Mouse (Mus musculus) C2C12 (cell line): ENCODE data around the gene Lrrc25. TPM values are rescaled to one million over a fixed set of nuclear protein-coding genes. Genes with fewer than 3 reads are reported as not detected.

Experiments used
- H3K27me3 ChIP-seq: one replicate; pipeline ENCODE4 v1.6.1; 2011; ENCODE audit not compliant: control insufficient read depth, insufficient read depth, insufficient read length
- H3K36me3 ChIP-seq: one replicate; pipeline ENCODE4 v1.6.1; 2011; ENCODE audit not compliant: control insufficient read depth, insufficient read depth
- H3K4me3 ChIP-seq: one replicate; pipeline ENCODE4 v1.5.1; 2011; ENCODE audit warnings: mild to moderate bottlenecking, control low read depth; ENCODE audit not compliant: poor library complexity, insufficient read depth, severe bottlenecking
- H3K79me2 ChIP-seq: one replicate; pipeline ENCODE4 v1.6.1; 2011; ENCODE audit not compliant: control insufficient read depth, insufficient read depth
- H3K79me3 ChIP-seq: one replicate; pipeline ENCODE4 v1.6.1; 2011; ENCODE audit warnings: low read depth, control low read depth
- H3ac ChIP-seq: one replicate; pipeline ENCODE3; 2011; ENCODE audit warnings: low read depth; ENCODE audit not compliant: control insufficient read depth, insufficient read length
- CEBPB ChIP-seq: IDR thresholded peaks from one replicate; pipeline ENCODE4 v1.6.1; 2011; ENCODE audit warnings: low read depth, mild to moderate bottlenecking, control low read depth, moderate library complexity
- CTCF ChIP-seq: IDR thresholded peaks from one replicate; pipeline ENCODE4 v1.5.1; 2011; ENCODE audit not compliant: control insufficient read depth, insufficient read depth, insufficient read length
- FOSL1 ChIP-seq: IDR thresholded peaks from one replicate; pipeline ENCODE4 v1.8.0; 2011; ENCODE audit warnings: mild to moderate bottlenecking, low read length; ENCODE audit not compliant: poor library complexity, insufficient read depth, severe bottlenecking
- MAX ChIP-seq: IDR thresholded peaks from one replicate; pipeline ENCODE4 v1.6.1; 2011; ENCODE audit warnings: mild to moderate bottlenecking, control low read depth
- MYOD1 ChIP-seq: IDR thresholded peaks from one replicate; pipeline ENCODE4 v1.6.1; 2011; ENCODE audit warnings: low read depth; ENCODE audit not compliant: control insufficient read depth, insufficient read length
- MYOG ChIP-seq: IDR thresholded peaks from one replicate; pipeline ENCODE4 v1.6.1; 2011; ENCODE audit not compliant: control insufficient read depth, insufficient read length; ENCODE audit errors: extremely low read depth
- USF1 ChIP-seq: IDR thresholded peaks from one replicate; pipeline ENCODE4 v1.6.1; 2011; ENCODE audit warnings: low read depth, mild to moderate bottlenecking, control low read depth, moderate library complexity
- polyA plus RNA-seq: library from polyadenylated mRNA; unstranded; fragments of >200 nt; fragmentation: generic; extraction: Trizol; gene quantifications from one replicate; pipeline ENCODE4 v1.2.1, GENCODE M21; 2012; ENCODE audit warnings: missing spikeins

Gene Lrrc25
- polyA plus RNA-seq, 1 experiment: not detected

- H3K36me3 ChIP-seq: peaks cover 19% of the 10 kb centered on the region
- no peak overlapping the region for H3ac ChIP-seq
- TF ChIP-seq MYOG (no peak), MYOD1 (no peak), FOSL1 (no peak), CTCF (no peak), USF1 (no peak), CEBPB (no peak), MAX (no peak)
- H3K79me2 ChIP-seq: no peaks in the 10 kb centered on the region
- no peaks in the 10 kb centered on the region for H3K27me3 ChIP-seq
- no peak overlapping the region for H3K4me3 ChIP-seq
- H3K79me3 ChIP-seq: no peaks in the 10 kb centered on the region
Observed at GRCm38 (mm10) chr8:70646369-70646768, 30.4 kb downstream of the Lrrc25 start.

DNA sequence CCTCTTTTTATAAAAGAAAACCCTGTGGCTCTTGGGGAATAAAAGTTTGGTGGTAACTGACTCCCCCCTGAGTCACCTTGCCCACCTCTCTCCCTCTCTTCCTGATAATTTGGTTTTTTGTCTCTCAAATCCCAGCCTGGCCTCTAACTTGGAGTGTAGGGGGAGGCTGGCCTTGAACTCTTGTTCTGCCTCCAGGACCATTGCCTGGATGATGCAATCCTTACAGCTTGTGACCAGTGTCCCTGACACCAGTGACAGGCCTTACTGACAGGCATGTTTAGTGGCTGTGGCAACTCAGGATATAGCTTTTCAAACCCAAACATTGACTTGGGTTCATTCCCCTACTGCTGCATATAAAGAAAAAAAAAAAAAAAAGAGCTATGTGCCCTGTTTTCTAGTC, 30.8 kb downstream of the Lrrc25 start:
- Histone ChIP-seq H3K79me2 (no peaks in the 10 kb centered on the region), H3ac (no peak overlapping the region), H3K79me3 (no peaks in the 10 kb centered on the region), H3K27me3 (no peaks in the 10 kb centered on the region), H3K4me3 (no peak overlapping the region), H3K36me3 (peaks cover 22% of the 10 kb centered on the region)
- TF ChIP-seq CEBPB (peak; percentile 64), CTCF (no peak)

DNA sequence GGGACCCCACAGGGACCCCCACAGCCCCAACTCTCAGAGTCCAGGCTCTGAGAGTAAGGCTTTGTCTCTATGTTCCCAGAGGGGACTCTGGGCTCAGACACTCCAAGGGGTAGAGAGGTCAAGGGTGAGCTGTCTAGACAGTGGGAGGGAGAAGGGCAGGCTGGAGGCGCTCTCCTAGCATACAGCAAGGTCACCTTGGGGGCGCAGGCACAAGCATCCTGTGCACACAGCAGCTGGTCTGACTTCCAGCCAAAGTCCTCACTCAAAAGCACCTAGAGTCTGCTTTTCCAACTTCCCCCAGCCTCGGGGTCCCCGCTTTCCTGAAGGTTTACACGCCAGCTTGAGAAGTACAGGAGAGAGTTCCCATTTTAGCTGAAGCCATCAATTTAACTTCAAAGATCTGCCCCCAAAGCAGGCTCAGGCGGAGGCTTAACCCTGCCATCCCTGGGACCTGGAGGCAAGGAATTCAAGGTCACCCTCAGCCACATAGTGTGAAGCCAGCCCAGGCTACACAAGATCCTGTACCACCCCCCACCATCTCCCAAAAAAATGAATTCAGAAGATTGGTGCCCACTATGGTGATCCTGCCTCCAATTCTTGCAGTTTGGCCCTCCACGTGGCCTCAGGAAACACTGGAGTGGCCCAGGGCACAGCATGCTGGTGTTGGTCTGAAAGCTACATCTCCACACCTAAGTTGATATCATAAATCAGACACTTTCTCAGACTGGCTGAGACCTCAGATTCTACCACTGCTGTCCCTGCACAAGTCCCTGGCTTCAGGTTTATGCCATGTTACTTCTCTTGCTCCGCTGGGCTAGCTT, 31.6 kb downstream of the Lrrc25 start:
- no peak for TF ChIP-seq FOSL1
- TF ChIP-seq MYOD1: no peak
- TF ChIP-seq CTCF: no peak
- TF ChIP-seq USF1: no peak
- TF ChIP-seq CEBPB: no peak
- TF ChIP-seq MAX: no peak
- no peak for TF ChIP-seq MYOG
- no peaks in the 10 kb centered on the region for H3K79me2 ChIP-seq
- no peaks in the 10 kb centered on the region for H3K79me3 ChIP-seq
- H3ac ChIP-seq: no peak overlapping the region
- peaks cover 25% of the 10 kb centered on the region for H3K36me3 ChIP-seq
- no peaks in the 10 kb centered on the region for H3K27me3 ChIP-seq
- no peak overlapping the region for H3K4me3 ChIP-seq

DNA sequence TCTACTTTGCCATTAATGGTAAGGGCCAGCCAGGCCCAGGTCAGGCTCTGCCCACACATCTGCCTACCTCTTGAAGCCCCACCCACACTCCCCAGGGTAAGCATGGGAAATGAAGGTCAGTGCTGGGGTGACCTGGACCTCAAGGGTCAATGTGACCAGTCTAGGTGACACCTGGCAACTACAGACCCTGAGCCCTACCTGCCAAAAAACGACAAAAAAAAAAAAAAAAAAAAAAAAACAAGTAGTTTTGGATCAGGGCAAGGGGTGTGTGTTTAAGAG, 32.1 kb downstream of the Lrrc25 start:
- TF ChIP-seq MYOG (no peak), CTCF (no peak), MAX (no peak), USF1 (no peak), CEBPB (no peak), FOSL1 (no peak), MYOD1 (no peak)
- Histone ChIP-seq H3ac (no peak overlapping the region), H3K36me3 (peaks cover 25% of the 10 kb centered on the region), H3K27me3 (no peaks in the 10 kb centered on the region), H3K79me2 (no peaks in the 10 kb centered on the region), H3K79me3 (no peaks in the 10 kb centered on the region), H3K4me3 (no peak overlapping the region)

- no peak for TF ChIP-seq MYOG
- TF ChIP-seq MYOD1: no peak
- no peak for TF ChIP-seq FOSL1
- TF ChIP-seq USF1: no peak
- no peak for TF ChIP-seq CEBPB
- no peak for TF ChIP-seq CTCF
- no peak for TF ChIP-seq MAX
- H3K79me2 ChIP-seq: no peaks in the 10 kb centered on the region
- peaks cover 25% of the 10 kb centered on the region for H3K36me3 ChIP-seq
- no peaks in the 10 kb centered on the region for H3K27me3 ChIP-seq
- no peak overlapping the region for H3ac ChIP-seq
- no peak overlapping the region for H3K4me3 ChIP-seq
- H3K79me3 ChIP-seq: no peaks in the 10 kb centered on the region
Observed at GRCm38 (mm10) chr8:70648921-70649320, 33.0 kb downstream of the Lrrc25 start.

- Histone ChIP-seq H3K79me3 (no peaks in the 10 kb centered on the region), H3K4me3 (no peak overlapping the region), H3ac (no peak overlapping the region), H3K79me2 (no peaks in the 10 kb centered on the region), H3K36me3 (peaks cover 25% of the 10 kb centered on the region), H3K27me3 (no peaks in the 10 kb centered on the region)
- TF ChIP-seq CEBPB (no peak), USF1 (peak; percentile 69), FOSL1 (no peak), MAX (no peak), CTCF (no peak), MYOG (no peak), MYOD1 (no peak)
Observed at GRCm38 (mm10) chr8:70649324-70649723, 33.4 kb downstream of the Lrrc25 start.
